Mouse (Mus musculus) layer of hippocampus, postnatal 10 days (tissue): ENCODE data around the gene Chrnd. TPM values are rescaled to one million over a fixed set of nuclear protein-coding genes. Genes with fewer than 3 reads are reported as not detected.

Experiments
- DNase-seq, 2 experiments: peaks; one replicate each; pipeline ENCODE4 v3.0.0; 2021; ENCODE audit warnings: low spot score in 2 of 2
- long read RNA-seq: library from polyadenylated mRNA; stranded (forward); transcript quantifications from one replicate; pipeline ENCODE4 v2.0.0, GENCODE M21; 2023
- total RNA-seq, 2 experiments: library from RNA; stranded (reverse); gene quantifications; 2 replicates each; pipeline ENCODE4 v1.2.3; 2021

Chrnd gene
- total RNA-seq: not detected
- long read RNA-seq: 0 reads

DNA sequence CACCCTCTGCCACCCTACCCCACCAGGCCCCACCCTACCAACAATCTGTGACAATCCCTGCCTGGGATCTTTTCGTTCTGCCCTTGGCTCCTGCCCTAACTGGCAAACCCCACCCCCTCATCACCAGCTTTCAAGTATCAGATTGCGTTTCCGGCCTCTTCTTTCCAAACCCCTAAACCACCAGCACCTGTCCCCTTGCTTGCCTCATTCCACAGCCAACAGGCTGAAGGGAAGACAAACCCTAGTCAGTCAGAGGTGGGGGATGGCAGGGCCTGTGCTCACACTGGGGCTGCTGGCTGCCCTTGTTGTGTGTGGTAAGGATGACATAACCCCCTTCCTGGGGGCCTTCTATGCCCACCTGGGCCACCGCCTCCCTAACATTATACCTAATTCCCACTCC is at the start of gene Chrnd:
Gene Chrnd, plus strand, starts transcription at position 179 of the 400 bp plus-strand sequence.
- no peak for DNase-seq

DNA sequence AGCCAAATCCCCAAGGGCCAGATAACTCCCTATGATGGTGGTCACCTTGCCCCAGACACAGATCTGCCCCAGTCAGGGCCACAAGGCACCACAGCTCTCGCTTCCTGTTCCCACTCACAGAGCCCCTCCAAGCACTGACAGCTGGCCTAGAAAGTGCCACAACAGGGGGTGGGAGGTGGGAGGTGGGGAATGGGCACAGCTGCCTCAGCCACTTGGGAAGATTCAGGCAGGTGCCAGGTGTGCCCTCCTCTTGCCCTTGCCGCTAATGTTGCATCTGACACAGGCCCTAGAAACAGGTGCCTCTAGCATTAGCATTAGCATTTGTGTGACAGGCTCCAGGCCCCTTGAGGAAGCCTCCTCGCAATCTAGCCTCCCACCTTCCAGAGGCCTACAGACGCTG is 48.9 kb upstream of the Chrnd start:
- DNase-seq: no peak

DNA sequence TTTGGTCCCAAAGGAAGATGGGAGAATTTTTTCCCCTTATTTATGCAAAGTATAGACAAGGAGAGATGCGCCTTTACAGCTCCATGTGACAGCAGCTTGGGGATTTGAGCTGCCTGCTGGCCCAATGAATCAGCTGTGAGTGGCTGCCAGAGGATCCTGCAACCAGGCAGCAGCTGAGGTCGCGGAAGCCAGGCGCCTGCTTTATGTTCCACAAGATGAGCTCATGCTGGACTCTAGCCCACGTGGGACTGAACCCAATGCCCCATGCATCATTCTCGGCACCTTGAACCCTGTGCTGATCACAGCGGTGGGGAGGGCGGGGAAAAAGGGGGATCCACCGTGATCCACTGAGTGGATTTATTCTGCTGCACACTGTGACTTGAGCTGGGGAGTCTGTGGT is 48.0 kb upstream of the Chrnd start:
- DNase-seq: peak in 1 of 2 experiments; percentile 33

DNA sequence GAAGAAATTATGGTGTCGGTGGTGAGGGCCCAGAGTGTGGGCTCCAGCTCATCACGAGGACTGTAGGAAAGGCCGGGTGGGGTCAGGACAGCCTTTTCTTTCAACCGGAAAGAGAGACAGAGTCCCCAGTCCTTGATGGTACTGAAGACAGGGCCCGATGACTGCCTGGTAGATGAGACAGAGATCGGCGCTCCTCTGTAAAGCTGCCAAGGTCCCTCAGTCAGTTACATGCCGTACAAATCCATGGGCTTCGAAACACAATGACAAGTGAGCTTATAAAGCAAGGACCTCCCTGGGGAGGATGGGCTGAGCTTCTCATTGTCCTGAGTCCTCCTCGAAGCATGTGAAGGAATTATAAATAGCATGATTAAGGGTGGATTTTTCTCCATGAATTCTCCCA is 47.3 kb upstream of the Chrnd start:
- DNase-seq: no peak

GRCm38 (mm10) chr1:87149422-87149821 is 41.0 kb upstream of the Chrnd start:
- DNase-seq: no peak

- DNase-seq: no peak
These were observed 39.1 kb upstream of the Chrnd start for GRCm38 (mm10) chr1:87151286-87151685.

GRCm38 (mm10) chr1:87153776-87154500 is 36.5 kb upstream of the Chrnd start:
- DNase-seq: no peak

GRCm38 (mm10) chr1:87154501-87155120 is 35.8 kb upstream of the Chrnd start:
- DNase-seq: no peak

DNA sequence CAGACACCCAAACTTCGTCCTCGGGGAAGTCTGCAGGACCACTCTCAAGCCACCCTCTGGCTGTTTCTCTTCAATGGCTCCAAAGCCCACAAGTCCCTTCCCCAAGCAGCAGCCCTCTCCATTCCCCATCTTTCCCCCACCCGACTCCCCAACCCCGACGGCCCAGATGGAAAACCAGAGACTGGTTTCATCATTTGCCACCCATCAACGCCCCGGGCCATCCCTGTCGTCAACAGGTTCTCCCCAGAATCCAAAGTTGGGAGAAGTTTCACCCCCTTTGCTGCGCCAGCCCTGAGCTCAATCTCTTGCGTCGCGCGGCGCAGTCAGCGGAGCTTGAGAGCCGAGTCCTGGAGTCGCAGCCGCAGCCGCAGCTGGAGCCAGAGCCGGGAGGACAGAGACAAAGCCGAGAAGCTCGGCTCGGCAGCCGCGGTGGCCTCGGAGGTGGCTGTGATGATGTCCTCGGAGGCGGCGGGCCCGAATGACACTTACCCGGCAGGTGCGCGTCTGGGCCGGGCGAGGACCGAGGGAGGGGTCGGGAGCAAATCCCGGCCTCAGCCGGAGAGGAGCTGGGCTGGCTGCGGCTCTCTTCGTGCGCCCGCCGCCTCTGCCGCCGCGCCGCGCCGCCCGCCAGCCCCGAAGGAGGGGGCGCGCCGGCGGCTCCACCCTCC is 34.7 kb upstream of the Chrnd start:
- DNase-seq: no peak

DNA sequence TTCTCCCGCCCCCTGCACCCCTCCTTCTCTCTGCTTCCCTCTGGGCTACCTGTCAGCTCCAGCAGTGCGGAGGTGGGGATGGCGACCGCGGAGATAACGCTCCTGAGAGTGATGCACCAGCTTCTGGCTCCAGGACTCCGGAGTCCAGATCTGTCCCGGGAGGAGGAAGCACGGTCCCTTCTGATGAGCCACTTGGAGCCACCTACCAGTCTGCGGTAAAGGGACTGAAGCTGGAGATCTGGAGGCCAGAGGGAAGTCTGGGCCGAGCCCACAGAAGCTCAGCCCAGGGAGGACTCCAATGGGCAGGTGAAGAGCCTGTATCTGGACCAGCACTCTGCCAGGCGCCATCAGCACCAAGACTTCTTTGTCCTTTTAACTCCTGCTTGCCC is 34.2 kb upstream of the Chrnd start, which contains the start of gene Ecel1:
Gene Ecel1, minus strand, starts transcription at position 323 of the 389 bp plus-strand sequence.
- DNase-seq: no peak

DNA sequence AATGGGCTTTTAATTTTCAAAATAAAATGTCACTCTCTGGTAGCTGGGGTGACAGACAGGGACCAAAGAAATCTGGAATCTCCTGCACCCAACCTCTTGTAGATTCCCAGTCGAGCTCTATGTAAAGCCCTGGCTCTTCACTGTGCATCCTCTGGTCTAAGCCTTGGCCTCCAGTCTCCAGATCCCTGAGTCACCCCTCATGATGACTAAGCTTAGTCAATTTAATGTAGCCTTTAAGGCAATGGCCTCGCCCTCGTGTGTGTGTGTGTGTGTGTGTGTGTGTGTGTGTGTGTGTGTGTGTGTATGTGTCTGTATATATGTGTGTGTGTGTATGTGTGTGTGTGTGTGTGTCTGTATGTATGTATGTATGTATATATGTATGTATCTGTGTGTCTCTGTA is 31.0 kb upstream of the Chrnd start:
- no peak for DNase-seq

- DNase-seq: no peak
These were observed 26.1 kb upstream of the Chrnd start for GRCm38 (mm10) chr1:87164164-87164795.

DNA sequence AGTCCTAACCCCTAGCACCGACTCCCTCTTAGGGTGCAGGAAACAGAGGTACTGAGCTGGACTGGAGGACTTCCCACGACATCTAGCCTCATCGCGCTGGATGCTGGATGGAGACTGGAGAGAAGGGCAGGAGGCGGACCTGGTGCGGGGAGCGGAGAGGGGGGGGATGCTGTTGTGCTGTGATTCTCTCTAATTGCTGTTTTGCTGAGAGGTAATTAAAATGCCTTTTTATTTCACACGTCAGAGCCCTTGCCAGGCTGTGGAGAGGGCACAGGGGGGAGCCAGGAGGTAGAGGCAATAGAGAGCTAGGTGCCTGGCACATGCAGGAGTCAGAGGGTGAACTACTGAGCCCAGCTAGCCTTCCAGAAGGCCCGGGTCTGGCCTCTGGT is 25.6 kb upstream of the Chrnd start:
- no peak for DNase-seq

DNA sequence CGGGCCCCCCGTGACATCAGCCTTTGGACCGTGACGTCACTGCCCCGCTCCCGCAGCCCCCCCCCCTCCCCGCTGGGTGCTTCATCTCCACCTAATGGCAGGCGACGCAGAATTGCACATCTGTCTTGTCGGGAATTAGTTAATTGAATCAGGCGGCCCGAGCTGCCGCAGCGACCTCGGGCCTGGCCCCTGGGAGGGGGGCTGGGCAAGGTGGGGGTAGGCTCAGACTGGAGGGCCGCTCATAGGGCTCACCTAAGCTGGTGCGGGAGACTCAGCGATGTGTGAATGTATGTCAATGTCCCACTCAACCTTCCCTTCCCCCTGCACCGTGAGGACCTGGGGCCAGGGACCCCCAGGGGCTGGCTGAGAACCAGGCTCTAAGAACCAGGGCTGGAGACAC is 19.9 kb upstream of the Chrnd start:
- no peak for DNase-seq

DNA sequence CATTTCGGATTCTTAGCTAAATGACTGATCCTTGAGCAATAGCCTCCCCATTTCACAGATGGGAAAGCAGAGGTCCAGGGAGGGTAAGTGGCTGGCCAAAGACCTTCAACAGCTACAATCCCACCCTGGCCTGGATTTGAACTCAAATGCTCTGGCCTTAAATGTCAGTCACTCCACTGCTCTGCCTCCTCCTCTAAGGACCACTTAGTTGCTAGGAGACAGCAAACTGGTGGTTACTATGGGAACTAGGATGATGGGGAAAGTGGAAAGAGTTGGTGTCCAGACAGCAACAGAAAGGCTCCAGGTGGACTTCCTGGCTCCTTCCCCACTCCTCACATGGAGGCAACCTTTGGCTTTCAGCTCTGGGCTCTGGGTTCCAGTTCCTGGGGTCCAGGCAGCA is 19.1 kb upstream of the Chrnd start:
- no peak for DNase-seq

DNA sequence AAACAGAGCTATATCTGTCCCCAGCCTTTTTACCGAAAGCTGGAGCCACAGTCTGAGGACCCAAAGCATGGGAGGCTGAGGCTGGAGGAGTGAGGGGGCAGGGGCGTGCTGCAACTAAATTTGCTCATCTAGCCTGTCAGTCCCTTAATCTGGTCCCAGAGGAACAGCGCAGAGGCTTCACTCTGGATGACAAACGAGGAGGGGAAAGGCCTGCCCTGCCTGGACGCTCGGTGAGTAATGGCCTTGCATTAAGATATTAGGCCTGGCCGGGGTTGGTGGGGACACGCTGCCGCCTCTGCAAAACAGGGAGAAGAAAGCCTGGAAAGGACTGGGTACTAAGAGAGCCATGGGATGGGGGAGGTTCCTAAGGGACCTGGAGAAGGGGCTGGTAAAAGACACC is 18.1 kb upstream of the Chrnd start:
- no peak for DNase-seq

DNA sequence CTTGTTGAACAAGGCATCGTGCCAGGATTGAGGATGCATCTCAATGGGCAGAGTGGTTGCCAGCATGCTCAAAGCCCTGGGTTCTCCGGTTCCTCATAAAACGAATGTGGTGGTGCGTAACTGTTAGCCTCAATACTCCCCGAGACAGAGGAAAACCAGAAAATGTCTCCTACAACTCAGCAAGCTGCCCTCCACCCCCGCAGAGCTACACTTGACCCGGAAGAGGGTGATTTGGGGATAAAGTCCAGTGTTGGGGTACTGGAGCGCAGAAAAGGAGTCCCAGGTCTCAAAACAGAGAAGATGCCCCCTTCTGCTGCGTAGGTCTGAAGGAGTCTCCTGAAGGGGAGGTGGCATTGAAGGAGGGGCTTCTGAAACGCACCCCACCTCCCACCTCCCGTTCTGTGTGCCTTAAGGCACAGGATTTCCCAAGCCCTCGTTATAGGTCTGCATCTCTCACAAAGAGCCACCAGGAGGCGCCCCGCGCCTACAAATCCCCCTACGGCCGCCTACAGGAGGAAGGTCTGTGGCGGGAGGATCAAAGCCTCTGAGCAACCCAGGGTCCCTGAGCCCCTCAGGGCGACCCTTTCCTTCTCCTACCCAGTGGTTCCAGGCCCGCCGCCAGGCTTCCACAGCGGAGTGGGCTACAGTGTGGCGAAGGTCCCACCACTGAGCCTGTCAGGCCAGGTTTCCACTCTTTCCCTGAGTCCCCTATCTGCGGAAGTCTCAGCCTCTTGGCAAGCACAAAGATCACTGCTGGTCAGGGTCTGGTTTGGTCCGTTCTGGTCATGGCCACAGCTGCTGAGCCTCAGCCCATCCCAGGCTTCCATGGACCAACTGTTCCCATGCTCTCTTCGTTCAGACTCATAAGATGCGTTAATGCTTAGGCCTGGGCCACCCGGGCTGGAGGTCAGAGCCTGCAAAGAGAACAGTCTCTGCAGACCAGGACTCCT is 16.1 kb upstream of the Chrnd start:
- DNase-seq: peak; percentile 74 to 77

- peak; percentile 77 to 79 for DNase-seq
These were observed 14.5 kb upstream of the Chrnd start for GRCm38 (mm10) chr1:87175852-87176292.

DNA sequence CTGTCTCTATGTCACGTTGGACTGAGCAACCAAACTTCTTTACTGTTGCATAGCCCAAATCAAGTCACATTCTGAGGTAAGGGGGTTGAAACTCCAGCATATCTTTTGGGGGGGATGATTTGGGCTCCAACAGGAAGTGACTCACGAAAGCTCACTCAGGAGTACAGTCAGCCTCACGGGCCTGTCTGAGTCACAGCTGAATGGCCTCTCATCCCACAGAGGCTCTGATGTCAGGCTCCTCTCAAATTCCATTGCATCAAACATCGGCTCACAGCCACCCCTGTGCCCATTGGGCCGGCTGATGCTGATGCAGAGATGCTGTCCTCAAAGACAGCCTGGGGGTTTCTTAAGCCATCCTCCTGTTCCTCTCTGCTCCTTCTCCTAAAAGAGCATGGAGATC is 9.5 kb upstream of the Chrnd start:
- no peak for DNase-seq

DNA sequence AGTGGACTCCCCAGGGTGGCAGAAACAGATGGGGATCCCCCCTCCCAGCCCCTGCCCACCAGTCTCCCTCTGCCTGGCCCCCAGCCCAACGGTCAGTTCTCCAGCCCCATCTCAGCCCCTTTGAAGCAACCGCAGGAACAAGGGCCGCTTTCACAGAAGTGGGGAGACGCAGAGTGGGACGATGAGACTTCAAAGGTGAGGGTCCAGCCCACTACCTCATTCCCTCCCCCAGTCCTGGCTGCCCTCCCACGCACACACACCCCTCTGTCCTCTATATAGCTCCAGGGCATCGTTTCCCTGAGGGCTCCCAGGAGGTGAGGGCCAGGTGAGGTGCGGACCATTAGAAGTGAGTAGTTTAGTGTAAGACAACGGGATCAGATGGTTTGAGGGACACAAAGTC is 7.4 kb upstream of the Chrnd start, which contains the start of gene Prss56:
Gene Prss56, plus strand, starts transcription at position 301 of the 400 bp plus-strand sequence.
- DNase-seq: no peak
